Mouse (Mus musculus) large intestine, adult 2 months (tissue): ENCODE measurements around the gene Pmm1. TPM values are rescaled to one million over a fixed set of nuclear protein-coding genes. Genes with fewer than 3 reads are reported as not detected.
"Not testable (repeated sequence)": the region's sequence is repeated elsewhere in the genome, so short reads cannot be mapped to it uniquely, and the experiment has no call there.

Experiments used
- DNase-seq: peaks from one replicate; pipeline ENCODE4 v3.0.0-alpha.2; 2012; ENCODE audit warnings: low read depth, low spot score
- WGBS: fragments of 180-500 bp; shearing (Covaris S2); methylation state at CpG from one replicate; pipeline ENCODE4 v1.1.7; 2018; 5-methylcytosine and 5-hydroxymethylcytosine counted together
- polyA plus RNA-seq: library from polyadenylated mRNA; depleted of rRNA; stranded (reverse); fragments of >200 nt; gene quantifications from 2 replicates; pipeline ENCODE4 v1.2.3, GENCODE M21; 2012

Gene Pmm1
- polyA plus RNA-seq, 1 experiment, result 14.3 TPM

DNA sequence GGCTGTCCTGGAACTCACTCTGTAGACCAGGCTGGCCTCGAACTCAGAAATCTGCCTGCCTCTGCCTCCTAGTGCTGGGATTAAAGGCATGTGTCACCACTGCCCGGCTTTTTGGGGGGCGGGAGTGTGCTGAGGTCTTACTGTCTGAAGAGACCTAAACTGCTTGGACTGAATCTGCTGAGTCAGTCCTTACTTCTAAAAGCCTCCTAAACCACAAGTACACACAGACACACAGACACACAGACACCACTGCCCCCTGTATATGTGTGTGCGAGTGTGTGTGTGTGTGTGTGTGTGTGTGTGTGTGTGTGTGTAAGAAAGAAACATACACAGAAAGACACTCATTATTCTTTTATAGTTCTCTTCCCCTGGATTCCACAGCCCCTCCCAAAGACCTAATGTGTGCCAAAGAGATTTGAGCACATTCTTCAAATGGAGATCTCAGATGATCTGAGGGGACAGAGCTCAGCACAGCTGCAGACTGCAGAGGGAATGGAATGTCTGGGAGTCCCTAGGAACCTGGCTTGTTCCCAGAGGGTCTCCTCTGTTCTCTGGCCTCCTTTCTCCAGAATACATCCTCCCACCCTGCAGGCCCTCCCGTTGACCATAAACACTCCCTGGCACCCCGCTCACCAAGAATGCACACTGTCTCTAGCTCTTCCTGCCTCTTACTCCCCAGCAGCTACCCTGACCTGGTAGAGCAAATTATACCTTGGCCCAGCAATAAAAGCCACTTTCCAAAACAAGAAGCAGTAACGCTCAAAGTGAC is 24.7 kb downstream of the Pmm1 start:
- 55% methylated on average over 7 of the region's 7 CpGs for WGBS
- DNase-seq, result no peak

DNA sequence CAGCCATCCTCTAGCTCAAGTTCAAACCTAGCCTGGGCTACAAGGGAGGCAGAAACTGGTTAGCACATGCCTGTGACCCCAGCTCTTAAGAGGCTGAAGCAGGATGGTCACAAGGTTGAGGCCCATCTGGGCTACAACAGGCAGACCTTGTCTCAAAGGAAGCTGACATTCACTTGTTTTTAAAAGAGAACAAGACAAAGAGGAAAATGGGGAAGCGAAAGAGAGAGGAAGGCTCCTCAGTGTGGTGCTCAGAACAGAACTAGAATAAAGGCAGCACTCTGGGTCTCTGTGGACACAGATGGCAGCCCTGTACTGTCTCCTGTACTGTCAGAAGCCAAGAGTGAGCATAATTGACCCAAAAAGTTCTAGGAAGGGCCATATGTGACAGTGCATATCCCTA is 26.7 kb downstream of the Pmm1 start:
- 82% methylated on average over 1 of the region's 1 CpGs for WGBS
- no peak for DNase-seq

DNA sequence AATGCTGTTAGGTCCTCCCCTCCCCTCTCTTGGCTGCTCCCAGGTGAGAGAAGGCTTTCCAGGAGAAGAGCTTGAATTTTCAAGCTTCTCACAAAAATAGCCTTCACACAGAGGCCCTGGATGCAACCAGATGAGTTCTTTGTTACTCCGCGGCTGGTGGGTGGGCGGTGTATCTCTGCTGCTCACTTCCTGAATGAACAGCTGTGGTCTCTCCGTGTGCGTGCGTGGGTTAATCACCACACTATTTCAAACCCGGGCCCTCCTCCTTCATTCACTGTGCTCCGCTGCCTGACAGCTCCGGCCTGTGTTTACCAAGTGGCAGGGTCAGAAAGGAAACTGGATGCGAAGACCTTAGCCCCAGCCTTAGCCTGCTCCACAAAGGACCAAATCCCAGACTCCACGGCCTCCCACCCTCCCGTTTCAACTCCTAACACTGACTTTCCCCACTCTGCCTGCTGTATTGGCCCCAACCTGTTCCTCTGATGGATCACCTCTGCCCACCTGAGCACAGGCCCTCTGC is 27.7 kb downstream of the Pmm1 start:
- no peak for DNase-seq
- 40% methylated on average over 12 of the region's 12 CpGs for WGBS

DNA sequence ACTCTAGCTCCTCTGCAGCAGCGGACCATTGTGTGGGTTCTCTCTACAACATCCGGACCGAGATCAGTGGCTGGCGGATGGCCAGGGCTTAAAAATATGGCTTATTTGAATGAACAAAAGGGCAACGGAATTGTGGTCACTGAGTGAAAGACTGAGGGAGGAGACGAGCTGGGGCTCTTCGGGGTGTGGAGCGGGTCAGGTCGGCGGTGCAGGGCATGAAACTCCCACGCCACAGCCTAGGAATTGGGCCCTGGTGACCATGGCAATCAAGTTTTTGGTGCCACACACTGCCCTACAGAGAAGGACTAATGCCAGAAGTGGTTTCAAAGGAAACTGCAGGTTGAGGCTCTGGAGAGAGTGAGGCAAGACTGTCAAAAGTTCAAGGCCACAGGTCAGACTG is 32.5 kb downstream of the Pmm1 start:
- no peak for DNase-seq
- WGBS, result 43% methylated on average over 11 of the region's 11 CpGs

DNA sequence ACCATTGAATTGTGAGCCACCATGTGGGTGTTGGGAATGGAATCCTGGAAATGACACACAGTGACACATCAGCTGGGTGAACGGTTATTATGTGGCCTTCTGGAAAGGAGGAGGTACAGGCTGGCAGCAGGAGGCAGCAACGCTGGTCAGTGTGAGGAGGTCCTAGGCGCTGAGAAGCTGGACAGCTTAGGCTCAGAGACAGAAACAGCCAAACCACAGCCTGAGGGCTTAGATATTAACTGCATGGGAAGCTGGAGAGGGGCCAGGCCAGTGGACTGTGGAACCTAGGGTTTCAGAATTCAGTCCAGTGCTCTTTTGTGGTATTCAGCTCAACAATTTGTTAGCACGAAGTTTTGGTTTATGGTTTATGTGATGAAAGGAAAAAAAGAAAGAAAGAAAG is 33.0 kb downstream of the Pmm1 start:
- 25% methylated on average over 4 of the region's 4 CpGs for WGBS
- no peak for DNase-seq

DNA sequence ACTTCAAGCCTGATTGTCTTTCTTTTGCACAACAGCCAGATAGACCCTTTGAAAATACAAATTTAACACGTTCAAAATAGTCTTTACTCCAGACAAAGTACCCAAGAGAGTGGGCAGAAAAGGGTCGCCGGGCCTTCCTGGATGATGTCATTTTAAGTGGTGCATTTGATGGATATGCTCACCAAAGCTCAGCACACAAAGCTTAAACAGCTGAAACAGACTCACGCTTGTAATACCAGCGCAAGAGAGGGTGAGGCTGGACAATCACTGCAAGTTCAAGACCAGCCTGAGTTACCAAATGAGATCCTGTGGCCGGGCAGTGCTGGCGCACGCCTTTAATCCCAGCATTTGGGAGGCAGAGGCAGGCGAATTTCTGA is 34.3 kb downstream of the Pmm1 start:
- 34% methylated on average over 9 of the region's 9 CpGs for WGBS
- DNase-seq, result no peak

DNA sequence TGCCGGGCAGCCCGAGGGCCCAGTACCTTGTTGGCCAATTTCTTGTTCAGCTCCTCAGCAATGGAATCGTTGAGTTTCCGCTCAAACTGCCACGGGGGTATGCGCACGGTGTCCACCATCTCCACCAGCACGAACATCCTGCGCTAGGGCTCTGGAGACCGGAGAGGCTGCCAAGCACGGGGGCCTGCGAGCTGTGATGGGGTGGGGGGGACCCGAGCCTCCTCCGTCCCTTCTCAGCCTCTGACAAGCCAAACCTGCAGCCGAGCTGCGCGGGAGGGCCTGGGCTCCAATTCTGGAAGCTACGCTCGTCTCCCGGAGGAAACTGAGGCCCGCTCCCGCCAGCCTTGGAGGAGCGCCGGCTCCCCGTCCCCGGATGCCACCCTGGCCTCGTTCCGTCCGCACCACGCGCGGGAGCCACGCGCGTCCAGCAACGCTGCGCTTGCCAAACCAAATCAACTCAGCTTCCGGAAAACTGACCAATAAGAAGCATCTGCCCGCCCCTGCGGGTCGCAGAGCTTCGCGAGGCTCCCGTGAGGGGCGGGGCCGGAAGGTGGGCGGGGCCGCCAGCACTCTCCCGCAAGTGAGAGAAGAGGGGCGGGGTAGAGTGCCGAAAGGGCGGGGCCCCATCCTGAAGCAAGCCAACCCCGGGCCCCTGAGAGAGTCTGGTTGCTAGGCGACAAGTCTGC is 34.8 kb downstream of the Pmm1 start, which contains the start of gene Polr3h:
TSS of gene Polr3h (minus strand) at position 481 of the 686 bp plus-strand sequence.
- WGBS, result under 1% methylated on average over 54 of the region's 54 CpGs
- peak; percentile 78 for DNase-seq

DNA sequence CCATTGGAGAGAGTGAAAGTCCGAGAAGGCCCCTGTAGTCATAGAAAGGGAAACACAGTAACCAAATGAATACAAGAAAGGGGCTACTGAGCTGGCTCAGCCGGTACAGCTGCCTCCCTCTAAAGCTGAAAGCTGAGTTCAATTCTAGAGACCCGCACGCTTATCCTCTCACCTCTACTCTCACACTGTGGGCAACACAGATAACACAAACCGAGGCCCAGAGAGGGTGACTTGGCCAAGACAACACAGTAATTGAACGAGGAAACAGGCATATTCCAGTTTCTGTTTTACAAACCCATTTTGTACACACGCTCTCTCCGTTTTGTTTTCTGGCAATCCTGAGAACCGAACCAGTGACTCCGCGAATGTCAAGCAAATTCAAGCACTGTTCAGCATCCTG is 35.8 kb downstream of the Pmm1 start:
- no peak for DNase-seq
- 83% methylated on average over 11 of the region's 11 CpGs for WGBS

DNA sequence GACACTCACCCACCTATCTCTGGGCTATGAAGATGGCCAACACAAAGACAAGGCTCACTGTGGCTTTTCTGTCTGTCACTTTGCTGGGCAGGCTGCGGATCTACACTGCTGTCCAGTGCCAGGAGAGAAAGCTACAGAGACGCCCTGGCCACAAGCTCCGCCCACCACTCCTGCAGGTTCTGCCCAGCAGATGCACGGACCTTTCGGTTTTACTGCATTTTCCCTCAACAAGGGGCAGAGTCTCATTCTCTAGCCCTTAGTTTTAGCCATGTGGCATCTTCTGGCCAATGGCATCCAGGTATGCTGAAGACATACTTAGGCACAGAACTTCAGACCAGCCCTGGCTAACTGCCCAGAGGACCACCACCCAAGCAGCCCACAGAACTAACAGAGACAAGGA is 39.5 kb downstream of the Pmm1 start:
- 54% methylated on average over 5 of the region's 5 CpGs for WGBS
- no peak for DNase-seq

DNA sequence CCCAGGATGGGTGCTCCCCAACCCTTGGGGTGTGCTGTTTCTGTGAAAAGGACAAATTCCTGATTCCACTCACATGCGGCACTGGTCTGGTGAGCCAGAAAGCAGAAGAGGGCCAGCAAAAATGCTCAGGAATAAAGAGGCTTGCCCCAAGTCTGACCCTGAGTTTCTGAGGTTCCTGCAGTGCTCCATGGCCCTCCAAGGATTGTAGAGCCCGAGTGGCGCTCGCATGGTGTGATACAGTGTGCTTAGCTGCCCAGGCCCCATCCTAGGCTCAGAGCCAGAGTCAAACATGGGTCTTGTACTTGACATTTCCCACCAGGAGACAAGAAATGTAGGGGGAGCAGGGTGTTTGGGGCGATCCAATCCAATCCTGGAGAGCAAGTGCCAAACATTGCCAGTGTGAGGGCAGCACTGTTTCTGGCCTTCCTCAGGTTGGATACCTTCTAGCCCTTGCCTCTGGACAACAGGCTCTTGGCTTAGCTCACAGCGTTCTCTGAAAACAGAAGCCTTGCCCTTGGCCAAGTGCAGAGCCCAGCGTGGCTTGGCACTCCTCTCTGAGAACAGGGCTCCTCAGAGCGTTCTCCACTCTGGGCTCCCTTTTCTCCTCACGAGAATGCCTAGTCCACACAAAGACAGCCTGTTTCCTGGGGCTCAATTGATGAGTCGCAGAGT is 40.0 kb downstream of the Pmm1 start:
- no peak for DNase-seq
- WGBS, result 84% methylated on average over 10 of the region's 10 CpGs

DNA sequence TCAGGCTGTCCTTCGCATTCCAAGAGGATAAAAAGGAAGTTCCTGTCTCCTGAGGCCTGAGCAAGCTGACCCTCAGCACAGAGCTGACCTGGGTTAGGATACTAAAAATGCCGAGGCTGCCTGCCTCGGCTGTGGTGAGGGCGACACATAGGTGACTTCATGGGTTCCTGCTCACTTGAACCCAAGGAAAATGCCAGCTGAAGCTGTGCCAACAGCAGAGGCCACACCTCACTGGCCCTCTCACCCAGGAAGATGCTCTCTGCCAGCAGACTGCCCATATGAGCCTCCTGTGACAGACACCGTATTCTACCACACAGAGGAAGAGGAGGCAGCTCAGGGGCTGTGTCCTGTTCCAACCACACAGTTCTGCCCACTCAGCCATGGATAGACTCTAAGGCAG is 41.7 kb downstream of the Pmm1 start:
- DNase-seq, result no peak

DNA sequence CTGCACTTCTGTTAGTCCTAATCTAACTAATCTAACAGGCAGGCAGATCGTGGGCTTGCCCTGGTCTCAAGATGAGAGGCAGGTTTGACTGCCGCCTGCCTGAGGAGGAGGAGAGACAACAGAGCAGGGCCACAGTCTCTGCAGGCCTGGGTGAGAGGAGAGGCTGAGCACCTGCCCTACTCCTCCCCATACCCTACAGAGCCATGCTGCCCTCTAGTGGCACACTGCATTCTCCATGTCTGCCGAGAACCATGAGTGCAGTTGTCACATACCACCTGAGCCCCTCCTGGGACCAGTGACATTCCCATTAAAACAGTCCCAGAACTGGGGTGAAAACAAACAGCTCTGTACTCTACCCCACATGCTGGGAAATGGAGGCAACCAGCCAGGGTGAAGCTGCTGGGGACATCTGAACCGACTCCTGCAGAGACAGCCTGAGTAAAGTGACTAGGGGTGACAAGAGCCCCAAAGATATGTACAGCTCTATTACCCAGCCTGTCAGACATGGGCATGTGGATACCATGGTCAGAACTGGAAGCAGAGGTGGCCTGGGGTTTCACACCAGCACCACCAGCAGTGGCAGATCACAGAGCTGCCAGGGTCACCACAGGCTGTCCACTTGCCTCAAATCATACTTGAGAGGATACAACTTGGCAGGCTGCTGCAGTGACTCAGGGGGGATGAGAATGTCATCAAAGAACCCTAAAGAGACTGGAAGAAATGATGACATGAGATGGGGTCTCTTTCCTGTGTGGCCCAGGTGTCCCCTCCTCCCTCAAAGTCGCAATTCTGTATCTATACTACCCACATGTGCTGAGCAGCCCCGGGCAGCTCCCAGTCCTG is 42.9 kb downstream of the Pmm1 start:
- DNase-seq, result no peak
- WGBS, result 47% methylated on average over 6 of the region's 6 CpGs

More for the DNA sequence above, 41.7 kb downstream of the Pmm1 start:
- WGBS, result 45% methylated on average over 5 of the region's 5 CpGs

DNA sequence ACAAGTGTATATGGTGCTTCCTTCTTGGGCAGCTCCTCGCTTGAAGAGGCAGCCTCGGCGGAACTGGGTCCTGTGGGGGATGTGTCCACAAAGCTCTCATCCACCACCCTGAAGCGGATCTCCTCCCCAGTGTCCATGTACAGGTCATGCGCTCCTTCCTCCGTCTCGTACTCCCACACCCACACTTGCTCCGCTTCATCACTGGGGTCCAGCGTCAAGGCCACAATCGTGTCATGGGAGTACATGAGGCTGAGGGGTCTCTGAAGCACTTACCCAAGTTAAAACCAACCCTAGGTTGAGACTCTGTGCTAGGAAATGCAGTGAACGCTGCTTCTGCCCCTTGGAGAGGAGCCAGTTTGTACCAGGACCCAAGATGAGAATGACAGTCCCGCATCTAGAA is 43.5 kb downstream of the Pmm1 start:
- WGBS, result 89% methylated on average over 12 of the region's 12 CpGs
- DNase-seq, result no peak

DNA sequence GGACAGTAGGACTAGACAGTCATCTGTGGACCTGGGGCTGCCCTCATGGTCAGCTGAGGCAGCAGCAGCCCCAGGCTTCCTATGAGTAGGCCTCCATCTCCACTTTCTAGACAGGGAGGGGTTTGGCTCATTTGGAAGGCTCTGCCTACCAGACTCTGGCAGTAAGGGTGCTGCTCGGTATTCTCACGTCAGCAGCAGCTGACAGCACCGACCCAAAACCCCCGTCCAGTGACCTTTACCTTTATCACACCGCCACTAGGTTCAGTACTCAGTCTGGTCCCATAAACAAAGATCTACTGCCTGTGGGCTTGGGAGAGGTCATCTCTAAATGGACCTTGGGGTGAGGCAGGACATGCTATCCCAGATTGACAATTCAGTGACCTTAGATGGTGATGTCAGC is 45.1 kb downstream of the Pmm1 start:
- WGBS, result 78% methylated on average over 5 of the region's 5 CpGs
- no peak for DNase-seq

DNA sequence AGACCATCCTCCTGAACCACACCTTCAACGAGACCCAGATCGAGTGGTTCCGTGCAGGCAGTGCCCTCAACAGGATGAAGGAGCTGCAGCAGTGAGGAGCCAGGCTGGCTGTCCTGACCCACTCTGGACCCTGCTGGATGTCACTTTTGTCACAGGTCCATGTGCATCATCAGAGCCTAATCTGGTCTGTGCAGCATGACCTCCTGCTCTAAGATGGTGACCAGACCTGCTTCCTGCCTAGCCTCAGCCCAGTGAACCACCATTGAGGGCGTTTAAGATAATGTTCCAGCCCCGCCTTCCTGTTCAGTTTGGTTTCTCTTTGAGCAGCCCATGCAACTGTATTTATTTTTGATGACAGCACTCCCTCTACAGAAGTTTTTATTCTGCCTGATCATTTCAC is 46.1 kb downstream of the Pmm1 start:
- no peak for DNase-seq
- 65% methylated on average over 5 of the region's 5 CpGs for WGBS

DNA sequence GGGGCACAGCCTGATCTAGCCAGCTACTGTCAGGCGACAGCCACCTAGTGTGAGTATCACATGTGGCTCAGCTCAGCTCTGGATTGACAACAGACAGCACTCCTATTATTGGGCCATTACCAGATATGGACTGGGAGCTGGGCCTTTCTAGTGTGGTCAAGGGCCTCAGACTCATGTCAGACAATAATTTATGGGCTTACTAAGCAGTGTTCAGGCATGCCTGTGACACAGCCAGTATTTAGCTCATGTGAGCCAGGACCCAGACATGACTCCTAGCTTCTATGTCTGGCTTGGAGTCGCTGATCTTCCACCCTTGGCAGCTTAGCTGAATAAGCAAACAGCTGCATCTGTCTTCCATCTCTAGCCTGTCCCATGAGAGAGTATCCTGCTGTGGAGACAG is 48.2 kb downstream of the Pmm1 start:
- 75% methylated on average over 2 of the region's 2 CpGs for WGBS

DNA sequence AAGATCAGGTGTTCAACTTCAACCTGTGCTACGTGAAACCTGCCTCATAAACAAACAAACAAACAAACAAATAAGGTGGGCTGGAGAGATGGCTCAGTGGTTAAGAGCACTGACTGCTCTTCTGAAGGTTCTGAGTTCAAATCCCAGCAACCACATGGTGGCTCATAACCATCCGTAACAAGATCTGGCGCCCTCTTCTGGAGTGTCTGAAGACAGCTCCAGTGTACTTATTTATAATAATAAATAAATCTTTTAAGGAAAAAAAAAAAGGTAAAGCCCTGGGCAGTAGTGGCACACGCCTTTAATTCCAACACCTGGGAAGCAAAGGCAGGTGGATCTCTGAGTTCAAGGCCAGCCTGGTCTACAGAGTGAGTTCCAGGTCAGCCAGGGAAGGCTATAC is 52.0 kb downstream of the Pmm1 start:
- 81% methylated on average over 4 of the region's 4 CpGs for WGBS
- DNase-seq, result not testable (repeated sequence)

More for the DNA sequence above, 48.2 kb downstream of the Pmm1 start:
- no peak for DNase-seq

DNA sequence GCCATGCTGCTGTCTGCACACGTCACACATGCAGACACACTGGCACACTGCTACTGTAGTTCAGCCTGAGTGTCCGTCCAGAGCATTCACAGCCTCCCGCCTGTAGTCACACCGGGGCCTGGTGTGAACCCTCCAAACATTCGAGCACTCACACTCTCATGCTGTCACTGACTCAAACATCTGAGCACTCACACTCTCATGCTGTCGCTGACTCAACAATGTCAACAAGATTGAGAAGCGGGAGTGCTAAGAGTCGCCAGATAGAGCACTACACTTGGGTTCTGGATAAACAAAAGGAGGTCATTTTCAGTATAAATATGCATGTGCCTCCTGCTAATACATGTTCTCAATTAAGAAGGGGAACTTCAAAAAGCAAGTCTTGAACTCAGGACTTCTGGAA is 52.8 kb downstream of the Pmm1 start:
- DNase-seq, result no peak
- WGBS, result 81% methylated on average over 8 of the region's 8 CpGs

DNA sequence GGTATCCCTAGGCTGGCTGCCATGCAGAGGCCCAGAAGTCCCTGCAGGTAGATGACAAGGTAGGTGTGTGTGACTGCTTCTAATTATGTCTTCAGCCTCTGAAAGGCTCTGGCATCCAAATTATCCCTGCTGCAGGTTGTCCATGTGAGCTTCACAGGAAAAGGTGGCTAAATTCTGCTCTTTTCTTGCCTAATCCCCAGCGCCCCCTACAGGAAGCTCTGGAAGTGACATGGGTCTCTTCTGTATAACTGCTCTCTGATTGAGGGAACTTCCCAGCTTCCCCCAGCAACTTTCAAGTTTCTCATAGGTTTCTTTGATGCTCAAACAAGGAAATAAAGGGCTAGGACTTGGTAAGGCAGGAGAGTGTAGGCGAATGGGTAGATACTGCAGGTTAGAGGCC is 55.8 kb downstream of the Pmm1 start:
- no peak for DNase-seq
- 48% methylated on average over 2 of the region's 2 CpGs for WGBS
